Mouse (Mus musculus): Measurements from ENCODE around the gene Pgr.

- no peak for TF ChIP-seq POLR2A (IDR thresholded peaks at IDR 0.05; ENCODE audit: low read depth, low read length)
- no peak for TF ChIP-seq CTCF (IDR thresholded peaks at IDR 0.05; ENCODE audit: extremely low read depth, insufficient read length, insufficient replicate concordance, low read depth, low read length)
Observed at GRCm38 (mm10) chr9:8970240-8970639, 70.6 kb downstream of the Pgr start.
